23 mouse cellular contexts compared by ENCODE assay signal in the genomic region with DNA sequence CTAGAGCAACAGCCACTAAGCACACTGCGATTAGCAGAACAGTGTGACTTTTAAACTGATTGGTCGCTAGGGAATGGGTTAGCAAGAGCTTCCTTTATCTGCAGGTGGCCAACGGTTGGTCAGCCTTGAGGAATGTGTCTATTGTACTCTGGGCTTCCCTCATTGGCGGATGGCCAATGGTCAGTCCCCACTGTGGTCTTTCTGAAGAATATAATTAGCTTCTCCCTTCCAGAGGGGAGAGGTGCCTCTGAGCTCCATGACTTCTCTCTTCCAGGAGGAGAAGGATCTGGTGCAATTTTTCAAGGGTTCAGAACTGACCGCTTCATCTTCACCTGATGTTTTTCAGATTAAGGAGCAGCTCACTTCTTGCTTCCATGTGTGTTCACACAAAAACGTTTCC. TPM values are rescaled to one million over a fixed set of nuclear protein-coding genes. Genes with fewer than 3 reads are reported as not detected.
"Had no signal": no experiment of that assay in that cellular context is flagged by ENCODE, and none has a peak within 500 bp of the region (broad histone marks: within the 10 kb centered on the region; RNA-seq: fewer than 3 reads in every experiment).

No protein-coding gene starts in this region.

- H3K4me2 ChIP-seq: midbrain, embryonic 12.5 days; neural tube, embryonic 13.5 days; neural tube, embryonic 15.5 days had no signal

- H3K36me3 ChIP-seq: midbrain, embryonic 10.5 days; midbrain, embryonic 12.5 days; neural tube, embryonic 13.5 days; neural tube, embryonic 15.5 days had no signal

- H3K4me1 ChIP-seq: midbrain, embryonic 10.5 days; midbrain, embryonic 12.5 days; neural tube, embryonic 13.5 days; neural tube, embryonic 15.5 days had no signal

- ATAC-seq: midbrain, embryonic 16.5 days had no signal

- H3K4me3 ChIP-seq: midbrain, embryonic 10.5 days; midbrain, embryonic 12.5 days; myocyte; neural tube, embryonic 13.5 days; neural tube, embryonic 15.5 days had no signal

- H3K27ac ChIP-seq: midbrain, embryonic 10.5 days; midbrain, embryonic 12.5 days; neural tube, embryonic 13.5 days; neural tube, embryonic 15.5 days had no signal

- H3K27me3 ChIP-seq: midbrain, embryonic 12.5 days; neural tube, embryonic 13.5 days; neural tube, embryonic 15.5 days had no signal

- H3K9me3 ChIP-seq: midbrain, embryonic 12.5 days; neural tube, embryonic 13.5 days; neural tube, embryonic 15.5 days had no signal

- DNase-seq: midbrain, embryonic 14.5 days; right cerebral cortex, adult 18-20 months; right cerebral cortex, postnatal 25 days; right cerebral cortex, postnatal 4 days; spleen, adult 18-20 months; thymus, adult 18-20 months; thymus, postnatal 14 days; thymus, postnatal 36 days had no signal

- H3K9ac ChIP-seq: midbrain, embryonic 12.5 days; neural tube, embryonic 13.5 days; neural tube, embryonic 15.5 days had no signal

RNA-seq across cellular contexts. Expression of gene Ces3b, which starts 6.5 kb away (rescaled TPM):
- total RNA-seq: megakaryocyte, adult 5-6 weeks; megakaryocyte-erythroid progenitor cell, adult 5-6 weeks had no signal
- polyA plus RNA-seq: liver, embryonic 16.5 days; lung, embryonic 16.5 days; midbrain, embryonic 10.5 days; midbrain, embryonic 12.5 days; midbrain, embryonic 14.5 days; midbrain, embryonic 16.5 days; myocyte; neural tube, embryonic 11.5 days; neural tube, embryonic 13.5 days; neural tube, embryonic 15.5 days; stomach, embryonic 14.5 days; stomach, embryonic 16.5 days; thymus, postnatal 0 days had no signal

RNA-seq across cellular contexts. Expression of gene Ces3a, which starts 28.7 kb away (rescaled TPM):
- total RNA-seq: megakaryocyte, adult 5-6 weeks; megakaryocyte-erythroid progenitor cell, adult 5-6 weeks had no signal
- polyA plus RNA-seq: lung, embryonic 16.5 days; midbrain, embryonic 10.5 days; midbrain, embryonic 12.5 days; midbrain, embryonic 14.5 days; midbrain, embryonic 16.5 days; myocyte; neural tube, embryonic 11.5 days; neural tube, embryonic 13.5 days; neural tube, embryonic 15.5 days; stomach, embryonic 14.5 days; stomach, embryonic 16.5 days had no signal

RNA-seq across cellular contexts. Expression of gene Ces4a, which starts 54.5 kb away (rescaled TPM):
- total RNA-seq: megakaryocyte, adult 5-6 weeks; megakaryocyte-erythroid progenitor cell, adult 5-6 weeks had no signal
- polyA plus RNA-seq: liver, embryonic 16.5 days; lung, embryonic 16.5 days; midbrain, embryonic 10.5 days; midbrain, embryonic 12.5 days; midbrain, embryonic 14.5 days; midbrain, embryonic 16.5 days; myocyte; neural tube, embryonic 11.5 days; neural tube, embryonic 13.5 days; small intestine, adult 2 months; stomach, embryonic 14.5 days; stomach, embryonic 16.5 days had no signal
